Mouse (Mus musculus) adrenal gland, adult 2 months (tissue): ENCODE results near the gene Wipi2. TPM values are rescaled to one million over a fixed set of nuclear protein-coding genes. Genes with fewer than 3 reads are reported as not detected.

ENCODE experiments used
- DNase-seq: peaks from one replicate; pipeline ENCODE4 v3.0.0; 2021
- long read RNA-seq: library from polyadenylated mRNA; stranded (forward); transcript quantifications from one replicate; pipeline ENCODE4 v2.0.0, GENCODE M21; 2021
- polyA plus RNA-seq: library from polyadenylated mRNA; depleted of rRNA; stranded (reverse); fragments of >200 nt; gene quantifications from 2 replicates; pipeline ENCODE4 v1.2.3, GENCODE M21; 2012; rRNA removed
- total RNA-seq, 2 experiments: library from RNA; stranded (reverse); gene quantifications; 2 replicates each; pipeline ENCODE4 v1.2.3; 2021

Wipi2 gene
- 100 to 1,000 TPM in 1 of 2 experiments, 10 to 100 TPM in 1; 90.9 to 108 TPM for total RNA-seq
- 58.0 and 63.5 TPM in 2 replicates for polyA plus RNA-seq
- long read RNA-seq, full-length matches to known transcripts: 114 of 136 reads
- long read RNA-seq, partial matches to known transcripts: 19 of 136 reads
- long read RNA-seq, other reads (novel, unspliced or antisense): 3 of 136 reads

DNA sequence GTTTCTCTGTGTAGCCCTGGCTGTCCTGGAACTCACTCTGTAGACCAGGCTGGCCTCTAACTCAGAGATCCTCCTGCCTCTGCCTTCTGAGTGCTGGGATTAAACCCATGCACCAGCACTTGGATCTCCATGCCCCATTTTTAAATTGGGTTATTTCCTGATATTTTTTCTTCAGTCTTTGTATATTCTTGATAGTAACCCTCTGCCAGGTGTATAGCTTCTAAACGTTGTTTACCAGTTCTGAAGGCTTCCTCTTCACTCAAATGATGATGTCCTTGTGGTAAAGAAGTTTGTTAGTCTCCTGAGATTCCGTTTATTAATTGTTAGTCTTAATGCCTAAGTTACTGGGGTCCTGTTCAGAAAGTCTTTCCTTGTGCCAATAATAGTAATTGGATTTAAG, at the start of gene Wipi2:
Gene Wipi2, plus strand, starts transcription at position 301 of the 400 bp plus-strand sequence.
- DNase-seq: no peak

DNA sequence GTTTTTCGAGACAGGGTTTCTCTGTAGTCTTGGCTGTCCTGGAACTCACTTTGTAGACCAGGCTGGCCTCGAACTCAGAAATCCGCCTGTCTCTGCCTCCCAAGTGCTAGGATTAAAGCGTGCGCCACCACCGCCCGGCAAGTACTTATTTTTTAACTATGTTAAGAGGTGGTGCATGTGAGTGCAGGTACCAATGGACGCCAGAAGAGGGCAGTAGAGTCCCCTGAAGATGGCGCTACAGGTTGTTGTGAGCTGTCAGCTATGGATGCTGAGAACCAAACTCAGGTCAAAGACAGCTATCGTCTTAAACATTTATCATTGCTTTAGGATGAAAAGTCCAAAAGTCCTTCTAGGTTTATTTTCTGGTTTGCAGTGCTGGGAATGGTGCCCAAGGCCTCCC, 49.3 kb upstream of the Wipi2 start:
- DNase-seq: no peak

DNA sequence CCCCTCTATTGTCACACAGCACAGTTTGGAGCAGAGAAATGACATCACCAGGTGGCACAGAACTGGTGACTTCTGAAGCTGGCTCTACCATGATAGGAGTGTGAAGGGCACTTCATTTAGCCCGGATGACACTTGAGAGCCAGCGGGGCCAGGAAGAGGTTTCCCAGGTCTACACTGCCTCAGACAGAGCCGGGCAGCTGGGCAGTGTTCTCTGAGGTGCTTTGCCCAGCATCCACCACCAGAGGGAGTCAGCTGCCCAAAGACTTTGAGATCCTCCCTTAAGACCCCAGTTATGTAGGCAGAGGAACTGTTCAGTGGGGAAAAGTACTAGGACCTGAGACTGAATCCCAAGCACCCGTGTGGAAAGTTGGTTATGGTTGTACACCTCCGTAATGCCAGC, 46.0 kb upstream of the Wipi2 start:
- DNase-seq: peak; percentile 56

GRCm38 (mm10) chr5:142583616-142584126, 43.8 kb upstream of the Wipi2 start:
- DNase-seq: no peak

DNA sequence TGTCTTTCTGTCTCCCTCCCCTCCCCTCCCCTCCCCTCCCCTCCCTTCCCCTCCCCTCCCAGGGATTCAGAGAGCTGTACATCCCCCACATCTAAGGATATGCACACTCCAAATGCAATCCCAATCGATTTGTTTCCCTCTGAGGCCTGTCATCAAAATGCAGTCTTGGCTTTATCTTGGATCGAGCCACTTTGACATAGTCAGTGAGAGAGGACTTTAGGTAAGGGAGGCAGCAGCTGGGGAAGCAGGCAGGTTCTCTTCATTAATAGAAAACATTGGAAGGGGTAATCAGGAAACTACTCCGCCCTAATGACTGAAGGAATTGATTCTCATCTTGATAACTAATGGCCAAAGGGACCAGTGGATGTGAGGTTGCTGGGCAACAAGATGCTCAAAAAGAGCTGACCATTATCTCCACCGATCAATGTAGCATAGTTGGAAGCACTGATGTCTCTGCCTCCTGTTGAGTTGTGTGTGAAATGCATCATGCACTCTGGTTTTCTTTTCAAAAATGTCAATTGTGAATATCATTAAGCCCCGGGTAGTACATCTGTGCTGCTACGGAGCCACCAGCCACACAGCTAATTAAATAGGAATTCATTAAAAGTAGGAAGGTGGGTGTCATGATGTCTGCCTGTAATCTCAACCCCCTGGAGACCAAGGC, 36.4 kb upstream of the Wipi2 start:
- DNase-seq: no peak

DNA sequence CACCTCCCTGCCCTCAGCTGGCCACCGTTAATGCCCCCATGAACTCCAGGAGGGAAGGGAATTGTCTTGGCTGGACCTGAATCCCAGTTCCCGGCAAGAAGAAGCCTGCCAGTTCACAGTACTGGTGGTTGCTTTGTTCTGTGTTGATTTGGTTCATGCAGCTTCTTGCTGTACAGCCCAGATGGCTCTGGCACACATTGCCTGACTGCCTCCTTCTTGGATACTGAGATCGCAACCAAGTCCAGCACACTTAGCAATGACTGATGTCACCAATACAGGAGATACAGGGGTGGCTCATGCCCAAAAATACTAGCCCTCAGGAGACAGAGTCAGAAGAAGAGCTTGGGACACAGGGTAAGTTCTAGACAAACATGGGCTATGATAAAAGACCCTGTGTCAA, 31.8 kb upstream of the Wipi2 start:
- no peak for DNase-seq

GRCm38 (mm10) chr5:142596723-142597122, 30.8 kb upstream of the Wipi2 start:
- no peak for DNase-seq

GRCm38 (mm10) chr5:142597648-142598390, 29.7 kb upstream of the Wipi2 start:
- no peak for DNase-seq

GRCm38 (mm10) chr5:142604379-142604778, 23.1 kb upstream of the Wipi2 start:
- DNase-seq: peak; percentile 35

DNA sequence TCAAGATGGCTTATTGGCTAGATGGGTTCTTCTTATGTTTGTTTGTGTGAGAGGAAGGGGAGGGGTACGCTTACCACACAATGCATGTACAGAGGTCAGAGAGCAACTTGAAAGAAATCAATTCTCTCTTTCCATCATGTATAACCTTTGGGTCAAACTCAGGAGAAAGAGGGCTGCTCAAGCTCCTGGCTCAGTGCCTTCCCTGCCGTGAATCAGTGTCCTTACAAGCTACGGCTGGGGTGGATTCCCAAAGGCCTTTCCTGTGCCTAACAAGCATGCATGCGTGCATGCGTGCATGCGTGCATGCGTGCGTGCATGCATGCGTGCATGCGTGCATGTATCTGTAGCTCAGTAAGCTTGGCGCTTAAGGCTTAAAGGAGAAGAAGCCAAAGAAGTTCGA, 22.2 kb upstream of the Wipi2 start:
- DNase-seq: peak; percentile 41

DNA sequence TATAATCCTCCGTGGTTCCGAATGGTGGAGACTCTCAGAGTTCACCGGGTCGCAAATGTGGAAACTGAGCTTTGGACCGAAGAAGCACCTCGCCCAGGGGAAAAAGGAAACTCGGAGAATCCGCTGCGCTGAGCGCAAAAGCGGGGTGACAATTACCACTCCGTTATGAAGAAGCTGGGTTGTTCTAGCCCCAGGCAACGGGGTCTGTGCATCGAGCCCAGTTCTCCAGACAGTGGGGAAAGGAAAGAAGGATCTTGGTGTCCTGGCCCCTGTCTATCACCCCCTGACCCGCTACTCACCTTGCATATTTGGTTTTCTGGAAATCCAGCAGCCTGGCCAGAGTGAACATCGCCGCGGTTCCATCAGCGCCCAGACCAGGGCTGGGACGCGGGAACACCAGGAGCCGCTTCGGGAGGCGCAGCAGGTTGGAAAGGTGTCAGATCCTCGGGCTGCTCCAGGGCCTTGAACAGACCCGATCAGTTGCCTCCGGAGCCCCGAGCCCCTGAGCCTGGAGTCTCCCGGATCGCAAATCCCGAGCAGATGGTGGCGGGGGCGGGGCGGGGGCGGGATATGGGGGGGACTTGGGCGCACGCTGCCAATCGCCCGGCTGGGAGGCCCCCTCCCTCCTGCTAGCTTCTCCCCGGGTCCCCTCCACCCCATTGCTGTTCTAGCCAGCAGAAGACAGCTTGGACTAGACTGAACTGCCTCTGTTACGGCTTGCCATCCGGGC, 19.1 kb upstream of the Wipi2 start, which contains the start of gene Mmd2:
Gene Mmd2, minus strand, starts transcription at position 542 of the 730 bp plus-strand sequence.
- DNase-seq: peak; percentile 30

GRCm38 (mm10) chr5:142608989-142609325, 18.5 kb upstream of the Wipi2 start:
- DNase-seq: no peak

DNA sequence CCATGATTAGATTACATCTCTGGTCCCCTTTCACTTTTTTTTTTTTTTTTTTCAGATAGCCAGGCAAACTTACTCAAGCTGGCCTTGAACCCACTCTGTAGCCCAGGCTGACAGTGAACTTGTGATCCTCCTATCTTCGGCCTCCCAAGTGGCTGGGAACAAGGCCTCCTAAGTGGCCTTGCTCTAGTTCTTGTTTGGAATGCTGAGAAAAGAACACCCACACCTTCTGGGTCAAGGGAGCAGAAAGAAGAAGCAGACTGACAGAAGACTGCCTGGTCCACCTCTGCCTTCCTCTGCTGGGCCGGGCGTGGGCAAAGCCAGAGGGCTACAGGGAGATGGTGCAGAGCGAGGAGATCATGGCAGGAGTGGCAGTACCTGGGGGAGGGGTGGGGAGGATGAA, 17.1 kb upstream of the Wipi2 start:
- DNase-seq: peak; percentile 38

DNA sequence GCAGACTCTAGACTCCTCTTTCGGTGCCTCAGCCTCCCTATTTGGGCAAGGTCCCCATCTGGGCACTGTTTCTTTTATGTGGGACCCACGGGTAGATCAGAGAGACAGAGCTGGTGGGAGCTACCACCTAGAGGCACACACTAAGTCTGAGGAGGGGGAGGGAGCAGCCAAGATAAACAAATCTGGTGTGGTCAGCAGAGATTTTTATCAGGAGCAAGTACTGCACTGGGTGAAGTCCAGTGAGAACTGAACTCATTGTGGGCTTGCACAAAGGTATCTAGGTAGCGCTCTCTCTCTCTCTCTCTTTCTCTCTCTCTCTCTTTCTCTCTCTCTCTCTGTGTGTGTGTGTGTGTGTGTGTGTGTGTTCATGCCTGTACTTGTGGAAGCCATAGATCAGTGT, 13.0 kb upstream of the Wipi2 start:
- DNase-seq: no peak

DNA sequence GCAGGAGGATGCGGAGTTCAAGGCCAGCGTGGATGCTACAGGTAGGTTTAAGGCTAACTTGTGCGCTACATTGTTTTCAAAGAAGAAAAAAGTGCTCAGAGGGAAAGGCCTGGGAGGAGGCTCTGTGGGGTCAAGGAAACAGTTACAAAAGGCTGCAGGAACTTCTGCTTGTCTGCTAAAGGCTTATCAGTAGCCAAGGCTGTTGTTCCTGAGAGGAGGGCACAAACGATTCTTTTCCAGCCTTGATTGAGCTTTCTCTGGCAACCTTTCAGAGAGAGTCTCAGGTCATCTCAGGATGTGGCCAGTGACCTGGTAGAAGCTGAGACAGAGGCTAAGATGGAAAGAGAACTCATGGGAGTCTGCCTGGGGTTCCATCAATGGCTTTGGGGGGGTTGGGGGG, 11.9 kb upstream of the Wipi2 start:
- DNase-seq: peak; percentile 25

GRCm38 (mm10) chr5:142616326-142616725, 11.2 kb upstream of the Wipi2 start:
- DNase-seq: no peak

DNA sequence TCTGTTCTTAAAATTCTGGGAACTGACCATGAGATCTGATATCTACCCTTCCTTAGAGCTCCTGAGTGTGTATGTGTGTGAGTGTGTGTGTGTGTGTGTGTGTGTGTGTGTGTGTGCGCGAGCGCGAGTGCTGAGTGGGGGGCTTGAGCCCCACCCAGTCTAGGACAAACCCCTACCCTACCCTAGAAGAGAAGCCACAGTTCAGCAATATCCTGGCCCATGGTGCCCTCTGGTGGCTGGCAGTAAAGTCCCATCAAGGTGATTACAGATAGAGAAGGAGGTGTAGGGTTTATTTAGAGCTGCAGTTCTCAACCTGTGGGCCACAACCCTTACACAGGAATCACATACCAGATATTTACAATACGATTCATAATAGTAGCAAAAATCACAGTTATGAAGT, 7.6 kb upstream of the Wipi2 start:
- DNase-seq: peak; percentile 58

DNA sequence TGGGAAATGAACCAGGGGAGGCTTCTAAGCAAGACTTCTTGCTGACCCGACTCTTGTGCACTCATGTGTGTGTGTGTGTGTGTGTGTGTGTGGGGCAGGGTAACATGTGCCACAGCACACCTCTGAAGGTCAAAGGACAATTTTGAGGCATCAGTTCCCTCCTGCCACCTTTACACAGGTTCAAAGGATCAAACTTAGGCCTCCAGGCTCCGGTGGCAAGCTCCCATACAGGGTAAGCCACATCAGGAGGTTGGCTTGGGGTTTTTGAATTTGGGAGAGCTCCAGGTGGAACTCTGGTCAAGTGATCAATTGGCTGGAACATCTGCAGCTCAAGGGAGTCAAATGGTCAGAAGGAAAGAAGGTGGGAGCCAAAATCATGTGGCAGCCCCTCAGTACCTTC, 6.1 kb upstream of the Wipi2 start:
- no peak for DNase-seq

GRCm38 (mm10) chr5:142622134-142622533, 5.4 kb upstream of the Wipi2 start:
- no peak for DNase-seq

DNA sequence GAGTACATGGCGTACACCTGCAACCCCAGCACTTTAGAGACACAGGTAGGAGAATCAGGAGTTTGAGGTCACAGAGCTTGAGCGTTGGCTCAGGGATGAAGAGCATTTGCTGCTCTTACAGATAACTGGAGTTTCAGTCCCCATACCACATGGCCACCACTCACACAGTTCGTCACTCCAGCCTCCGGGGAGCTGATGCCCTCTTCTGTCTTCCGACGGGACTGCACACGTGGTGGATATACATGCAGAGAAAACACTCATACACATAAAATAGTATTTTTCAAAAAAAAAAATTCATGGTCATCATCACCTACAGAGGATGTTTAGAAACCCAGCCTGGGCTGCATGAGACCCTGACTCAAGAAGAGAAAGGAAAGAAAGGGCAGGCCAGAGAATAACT, 4.4 kb upstream of the Wipi2 start:
- no peak for DNase-seq

GRCm38 (mm10) chr5:142628726-142629662, 1.5 kb downstream of the Wipi2 start:
- DNase-seq: peak; percentile 99
